Mouse (Mus musculus) limb, embryonic 11.5 days (tissue): Measurements from ENCODE around the gene Ablim1. TPM values are rescaled to one million over a fixed set of nuclear protein-coding genes. Genes with fewer than 3 reads are reported as not detected.

ENCODE experiments used
- ATAC-seq: fragments of 200-750 bp; cut with Nextera tagmentation; 2 replicates; pipeline ENCODE4 v1.8.0; 2017; ENCODE audit warnings: low read depth; ENCODE audit not compliant: insufficient number of reproducible peaks, low FRiP score, low TSS enrichment
- DNase-seq: peaks from one replicate; pipeline ENCODE4 v3.0.0-alpha.2; 2015; ENCODE audit warnings: low spot score
- H3K27ac ChIP-seq: fragments of 300-500 bp; sonication (generic); replicated peaks from 2 replicates; pipeline ENCODE4 v1.5.1; 2014; ENCODE audit warnings: low read depth, mild to moderate bottlenecking, low read length
- H3K27me3 ChIP-seq: fragments of 300-500 bp; sonication (generic); 2 replicates; pipeline ENCODE4 v1.6.1; 2014; ENCODE audit warnings: mild to moderate bottlenecking, low read length, mixed read lengths; ENCODE audit not compliant: control insufficient read depth, insufficient read depth
- H3K36me3 ChIP-seq: fragments of 300-500 bp; sonication (generic); 2 replicates; pipeline ENCODE4 v1.6.1; 2014; ENCODE audit warnings: mild to moderate bottlenecking, low read length, moderate library complexity, mixed read lengths; ENCODE audit not compliant: control insufficient read depth, insufficient read depth
- H3K4me1 ChIP-seq: fragments of 300-500 bp; sonication (generic); 2 replicates; pipeline ENCODE4 v1.6.1; 2014; ENCODE audit warnings: low read length, mixed read lengths; ENCODE audit not compliant: control insufficient read depth, insufficient read depth
- H3K4me2 ChIP-seq: fragments of 300-500 bp; sonication (generic); 2 replicates; pipeline ENCODE4 v1.6.1; 2014; ENCODE audit warnings: low read depth, mild to moderate bottlenecking, moderate library complexity; ENCODE audit not compliant: severe bottlenecking
- H3K4me3 ChIP-seq: fragments of 300-500 bp; sonication (generic); 2 replicates; pipeline ENCODE4 v1.5.1; 2014; ENCODE audit warnings: low read depth, low read length
- H3K9ac ChIP-seq: fragments of 300-500 bp; sonication (generic); 2 replicates; pipeline ENCODE4 v1.6.1; 2014; ENCODE audit warnings: mild to moderate bottlenecking, low read length
- H3K9me3 ChIP-seq: fragments of 300-500 bp; sonication (generic); 2 replicates; pipeline ENCODE4 v1.6.1; 2016; ENCODE audit warnings: low read length; ENCODE audit not compliant: control insufficient read depth
- WGBS: fragments of 180-500 bp; shearing (Covaris S2); extraction: QIAGEN DNeasy Blood & Tissue Kit; methylation state at CpG from one replicate; pipeline ENCODE4 v1.1.7; 2014; 5-methylcytosine and 5-hydroxymethylcytosine counted together
- polyA plus RNA-seq: library from polyadenylated mRNA; unstranded; fragments of >200 nt; fragmentation: Nextera tagmentation; extraction: Ambion mirVana; gene quantifications from 2 replicates; pipeline ENCODE4 v1.2.1, GENCODE M21; 2014

Ablim1 gene
- polyA plus RNA-seq, 1 experiment from 2014 or later: 16.8 TPM

- WGBS: 85% methylated on average over 15 of the region's 15 CpGs
- Histone ChIP-seq H3K4me2 (no peak overlapping the region), H3K27ac (no peak overlapping the region), H3K9me3 (no peaks in the 10 kb centered on the region), H3K9ac (no peak overlapping the region), H3K36me3 (no peaks in the 10 kb centered on the region), H3K4me1 (no peaks in the 10 kb centered on the region), H3K27me3 (no peaks in the 10 kb centered on the region), H3K4me3 (no peak overlapping the region)
- no peak for ATAC-seq
- no peak for DNase-seq
These were observed 277.9 kb downstream of the Ablim1 start for GRCm38 (mm10) chr19:57036860-57037259.

GRCm38 (mm10) chr19:57031582-57031981 is 283.1 kb downstream of the Ablim1 start:
- no peaks in the 10 kb centered on the region for H3K4me1 ChIP-seq
- no peaks in the 10 kb centered on the region for H3K27me3 ChIP-seq
- no peaks in the 10 kb centered on the region for H3K36me3 ChIP-seq
- H3K9me3 ChIP-seq: peaks cover 2% of the 10 kb centered on the region; the same call in 1 of the 2 replicates
- no peak overlapping the region for H3K4me3 ChIP-seq
- no peak overlapping the region for H3K4me2 ChIP-seq
- peak; percentile 77 for DNase-seq
- no peak for ATAC-seq
- H3K27ac ChIP-seq: no peak overlapping the region
- no peak overlapping the region for H3K9ac ChIP-seq
- WGBS: 64% methylated on average over 4 of the region's 4 CpGs

GRCm38 (mm10) chr19:57029461-57029860 is 285.3 kb downstream of the Ablim1 start:
- WGBS: 92% methylated on average over 6 of the region's 6 CpGs
- Histone ChIP-seq H3K27me3 (no peaks in the 10 kb centered on the region), H3K4me1 (no peaks in the 10 kb centered on the region), H3K9me3 (peaks cover 3% of the 10 kb centered on the region; the same call in 1 of the 2 replicates), H3K27ac (no peak overlapping the region), H3K9ac (no peak overlapping the region), H3K4me2 (no peak overlapping the region), H3K36me3 (no peaks in the 10 kb centered on the region), H3K4me3 (no peak overlapping the region)
- DNase-seq (no peak), ATAC-seq (no peak)

GRCm38 (mm10) chr19:57028327-57029179 is 286.2 kb downstream of the Ablim1 start:
- Histone ChIP-seq H3K9me3 (peaks cover 3% of the 10 kb centered on the region; the same call in 1 of the 2 replicates), H3K4me2 (no peak overlapping the region), H3K4me1 (no peaks in the 10 kb centered on the region), H3K36me3 (no peaks in the 10 kb centered on the region), H3K27ac (no peak overlapping the region), H3K9ac (no peak overlapping the region), H3K4me3 (no peak overlapping the region), H3K27me3 (no peaks in the 10 kb centered on the region)
- WGBS: 66% methylated on average over 8 of the region's 8 CpGs
- ATAC-seq (no peak), DNase-seq (no peak)

GRCm38 (mm10) chr19:57026501-57026900 is 288.2 kb downstream of the Ablim1 start:
- no peak for DNase-seq
- Histone ChIP-seq H3K27me3 (no peaks in the 10 kb centered on the region), H3K4me3 (no peak overlapping the region), H3K4me2 (no peak overlapping the region), H3K9ac (no peak overlapping the region), H3K9me3 (peaks cover 3% of the 10 kb centered on the region; the same call in 1 of the 2 replicates), H3K36me3 (no peaks in the 10 kb centered on the region), H3K4me1 (no peaks in the 10 kb centered on the region), H3K27ac (no peak overlapping the region)
- no peak for ATAC-seq
- 76% methylated on average over 4 of the region's 4 CpGs for WGBS

GRCm38 (mm10) chr19:57017785-57018179 is 296.9 kb downstream of the Ablim1 start:
- DNase-seq: no peak

GRCm38 (mm10) chr19:57016995-57017784 is 297.5 kb downstream of the Ablim1 start:
- H3K4me2 ChIP-seq: no peak overlapping the region
- 61% methylated on average over 15 of the region's 15 CpGs for WGBS
- no peak for DNase-seq

More at GRCm38 (mm10) chr19:57017785-57018179, 296.9 kb downstream of the Ablim1 start:
- no peak overlapping the region for H3K4me3 ChIP-seq
- no peaks in the 10 kb centered on the region for H3K9me3 ChIP-seq
- no peaks in the 10 kb centered on the region for H3K27me3 ChIP-seq
- no peaks in the 10 kb centered on the region for H3K36me3 ChIP-seq
- H3K9ac ChIP-seq: no peak overlapping the region
- 83% methylated on average over 8 of the region's 8 CpGs for WGBS
- H3K4me1 ChIP-seq: peaks cover 3% of the 10 kb centered on the region; the same call in 1 of the 2 replicates
- no peak overlapping the region for H3K4me2 ChIP-seq
- H3K27ac ChIP-seq: no peak overlapping the region
- no peak for ATAC-seq

GRCm38 (mm10) chr19:57014808-57015207 is 299.9 kb downstream of the Ablim1 start:
- Histone ChIP-seq H3K9ac (no peak overlapping the region), H3K4me2 (no peak overlapping the region), H3K9me3 (no peaks in the 10 kb centered on the region), H3K36me3 (no peaks in the 10 kb centered on the region), H3K4me3 (no peak overlapping the region), H3K27me3 (no peaks in the 10 kb centered on the region), H3K4me1 (peaks cover 3% of the 10 kb centered on the region; the same call in 1 of the 2 replicates), H3K27ac (no peak overlapping the region)
- no peak for ATAC-seq
- no peak for DNase-seq
- 78% methylated on average over 3 of the region's 3 CpGs for WGBS

More at GRCm38 (mm10) chr19:57016995-57017784, 297.5 kb downstream of the Ablim1 start:
- no peaks in the 10 kb centered on the region for H3K36me3 ChIP-seq
- no peak overlapping the region for H3K4me3 ChIP-seq
- H3K9me3 ChIP-seq: no peaks in the 10 kb centered on the region
- H3K27ac ChIP-seq: no peak overlapping the region
- H3K4me1 ChIP-seq: peaks cover 3% of the 10 kb centered on the region; the same call in 1 of the 2 replicates
- H3K9ac ChIP-seq: no peak overlapping the region
- no peaks in the 10 kb centered on the region for H3K27me3 ChIP-seq
- no peak for ATAC-seq
